Comparison of ENCODE assay signal across 26 mouse cellular contexts in the genomic region with DNA sequence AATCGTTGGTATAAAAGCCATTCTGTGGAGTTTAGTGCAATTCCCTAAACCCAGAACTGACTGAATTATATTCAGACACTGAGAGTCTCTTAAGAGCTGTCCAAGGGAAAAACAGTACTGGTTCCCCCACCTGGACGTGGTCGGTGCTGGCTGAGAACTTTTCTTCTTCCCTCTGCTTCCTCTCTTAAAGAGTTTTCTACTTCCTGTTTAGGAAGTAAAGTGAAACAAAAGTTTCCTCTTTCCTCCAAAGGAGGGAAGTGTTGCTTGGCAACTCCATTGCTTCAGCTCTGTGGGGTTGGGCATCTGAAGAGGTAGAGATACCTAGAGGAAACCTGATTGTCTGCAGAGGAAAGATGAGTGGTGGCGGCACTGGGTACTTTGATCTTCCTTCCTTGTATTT. TPM values are rescaled to one million over a fixed set of nuclear protein-coding genes. Genes with fewer than 3 reads are reported as not detected.
"Had no signal": no experiment of that assay in that cellular context is flagged by ENCODE, and none has a peak within 500 bp of the region (broad histone marks: within the 10 kb centered on the region; RNA-seq: fewer than 3 reads in every experiment).

No protein-coding gene starts in this region.

- H3K36me3 ChIP-seq: liver, embryonic 13.5 days; liver, embryonic 15.5 days; lung, embryonic 15.5 days; midbrain, embryonic 12.5 days; neural tube, embryonic 12.5 days; stomach, embryonic 15.5 days had no signal

- H3K9me3 ChIP-seq: liver, embryonic 13.5 days; liver, embryonic 15.5 days; lung, embryonic 15.5 days; midbrain, embryonic 12.5 days; neural tube, embryonic 12.5 days; stomach, embryonic 15.5 days had no signal

- ATAC-seq: liver, postnatal 0 days; lung, postnatal 0 days; midbrain, embryonic 16.5 days had no signal

- H3K4me1 ChIP-seq: liver, embryonic 13.5 days; liver, embryonic 15.5 days; lung, embryonic 15.5 days; megakaryocyte, embryonic 14.5 days; midbrain, embryonic 12.5 days; neural tube, embryonic 12.5 days; stomach, embryonic 15.5 days had no signal

- H3K4me2 ChIP-seq: liver, embryonic 13.5 days; liver, embryonic 15.5 days; lung, embryonic 15.5 days; midbrain, embryonic 12.5 days; neural tube, embryonic 12.5 days; stomach, embryonic 15.5 days had no signal

- DNase-seq: liver, embryonic 13.5 days; liver, postnatal 0 days; lung, adult 2 months; lung, postnatal 14 days; lung, postnatal 36 days; midbrain, embryonic 14.5 days; right cerebral cortex, postnatal 14 days; thymus, adult 2 months; thymus, postnatal 25 days; thymus, postnatal 4 days had no signal

- H3K9ac ChIP-seq: liver, embryonic 13.5 days; liver, embryonic 15.5 days; liver, postnatal 0 days; lung, embryonic 15.5 days; midbrain, embryonic 12.5 days; neural tube, embryonic 12.5 days; stomach, embryonic 15.5 days had no signal

- H3K27me3 ChIP-seq: lung, embryonic 15.5 days; midbrain, embryonic 12.5 days; neural tube, embryonic 12.5 days; stomach, embryonic 15.5 days had no signal

- H3K27ac ChIP-seq: liver, embryonic 13.5 days; liver, embryonic 15.5 days; lung, embryonic 15.5 days; macrophage; midbrain, embryonic 12.5 days; neural tube, embryonic 12.5 days; stomach, embryonic 15.5 days; stomach, postnatal 0 days had no signal

- H3K4me3 ChIP-seq: liver, embryonic 13.5 days; liver, embryonic 15.5 days; lung, embryonic 15.5 days; megakaryocyte, embryonic 14.5 days; midbrain, embryonic 12.5 days; neural tube, embryonic 12.5 days; stomach, embryonic 15.5 days had no signal

RNA-seq across cellular contexts. Expression of gene Ucp1, which starts 7.2 kb away (rescaled TPM):
- total RNA-seq: monocyte, adult 5-6 weeks; neutrophil, adult 5-6 weeks had no signal
- polyA plus RNA-seq: liver, embryonic 13.5 days; liver, embryonic 15.5 days; liver, postnatal 0 days; lung, embryonic 15.5 days; macrophage; midbrain, embryonic 12.5 days; midbrain, embryonic 14.5 days; stomach, embryonic 15.5 days; stomach, postnatal 0 days had no signal

RNA-seq across cellular contexts. Expression of gene Mgat4d, which starts 50.9 kb away (rescaled TPM):
- total RNA-seq: monocyte, adult 5-6 weeks; neutrophil, adult 5-6 weeks had no signal
- polyA plus RNA-seq: liver, embryonic 13.5 days; liver, embryonic 15.5 days; liver, postnatal 0 days; lung, adult 2 months; lung, embryonic 15.5 days; lung, postnatal 0 days; macrophage; midbrain, embryonic 12.5 days; midbrain, embryonic 14.5 days; midbrain, embryonic 16.5 days; neural tube, embryonic 12.5 days; neural tube, embryonic 14.5 days; small intestine, adult 2 months; spleen, adult 2 months; stomach, embryonic 15.5 days; stomach, postnatal 0 days; thymus, adult 2 months; urinary bladder, adult 2 months had no signal
